Mouse (Mus musculus) intestine, postnatal 0 days (tissue): ENCODE measurements around the gene 4933411K16Rik. TPM values are rescaled to one million over a fixed set of nuclear protein-coding genes. Genes with fewer than 3 reads are reported as not detected.
A peak's percentile ranks its signal among the peaks of the same experiment; 100 is the strongest.

Source experiments
- ATAC-seq: fragments of 200-750 bp; cut with Nextera tagmentation; 2 replicates; pipeline ENCODE4 v1.8.0; 2017; ENCODE audit warnings: mild to moderate bottlenecking, moderate TSS enrichment, moderate library complexity
- H3K27ac ChIP-seq: fragments of 300-500 bp; sonication (generic); 2 replicates; pipeline ENCODE4 v1.5.1; 2014; ENCODE audit warnings: mild to moderate bottlenecking, low read depth, low read length, moderate library complexity
- H3K27me3 ChIP-seq: fragments of 300-500 bp; sonication (generic); replicated peaks from 2 replicates; pipeline ENCODE4 v1.6.1; 2014; ENCODE audit warnings: low read length, mixed read lengths; ENCODE audit not compliant: control insufficient read depth, insufficient read depth
- H3K36me3 ChIP-seq: fragments of 300-500 bp; sonication (generic); 2 replicates; pipeline ENCODE4 v1.6.1; 2014; ENCODE audit warnings: mild to moderate bottlenecking, moderate library complexity; ENCODE audit not compliant: control insufficient read depth, insufficient read depth
- H3K4me1 ChIP-seq: fragments of 300-500 bp; sonication (generic); replicated peaks from 2 replicates; pipeline ENCODE4 v1.6.1; 2014; ENCODE audit warnings: antibody characterized with exemption, low read length, mixed read lengths; ENCODE audit not compliant: control insufficient read depth, insufficient read depth
- H3K4me2 ChIP-seq: fragments of 300-500 bp; sonication (generic); replicated peaks from 2 replicates; pipeline ENCODE4 v1.6.1; 2014; ENCODE audit warnings: low read depth, mild to moderate bottlenecking, moderate library complexity
- H3K4me3 ChIP-seq: fragments of 300-500 bp; sonication (generic); 2 replicates; pipeline ENCODE4 v1.5.1; 2014; ENCODE audit warnings: low read depth, low read length
- H3K9ac ChIP-seq: fragments of 300-500 bp; sonication (generic); 2 replicates; pipeline ENCODE4 v1.6.1; 2014; ENCODE audit warnings: mild to moderate bottlenecking, low read depth, low read length
- H3K9me3 ChIP-seq: fragments of 300-500 bp; sonication (generic); 2 replicates; pipeline ENCODE4 v1.6.1; 2016; ENCODE audit warnings: mixed run types; ENCODE audit not compliant: control insufficient read depth
- CTCF ChIP-seq: sonication (generic); IDR thresholded peaks from 2 replicates; pipeline ENCODE4 v1.5.1; 2016; ENCODE audit warnings: low read depth, mild to moderate bottlenecking, control low read depth, antibody characterized with exemption, moderate library complexity
- WGBS: fragments of 180-500 bp; shearing (Covaris S2); extraction: QIAGEN DNeasy Blood & Tissue Kit; methylation state at CpG from one replicate; pipeline ENCODE4 v1.1.7; 2014; 5-methylcytosine and 5-hydroxymethylcytosine counted together
- polyA plus RNA-seq: library from polyadenylated mRNA; unstranded; fragments of >200 nt; fragmentation: Nextera tagmentation; extraction: Ambion mirVana; gene quantifications from 2 replicates; pipeline ENCODE4 v1.2.1, GENCODE M21; 2015

The 4933411K16Rik gene
- polyA plus RNA-seq, 1 experiment from 2014 or later, result 0.08 TPM

- Histone ChIP-seq H3K4me1 (no peaks in the 10 kb centered on the region), H3K9me3 (no peaks in the 10 kb centered on the region), H3K4me3 (no peak overlapping the region), H3K27me3 (no peaks in the 10 kb centered on the region), H3K36me3 (no peaks in the 10 kb centered on the region), H3K27ac (no peak overlapping the region), H3K9ac (no peak overlapping the region), H3K4me2 (no peak overlapping the region)
- no peak for ATAC-seq
- TF ChIP-seq CTCF, result no peak
- WGBS, result 79% methylated on average over 2 of the region's 2 CpGs
These were observed 3.8 kb downstream of the 4933411K16Rik start for GRCm38 (mm10) chr19:42055881-42056280.

- Histone ChIP-seq H3K4me3 (no peak overlapping the region), H3K36me3 (no peaks in the 10 kb centered on the region), H3K9ac (no peak overlapping the region), H3K4me1 (no peaks in the 10 kb centered on the region), H3K4me2 (no peak overlapping the region), H3K27ac (0 out of 2 replicates have a peak overlapping the region, but pooled peaks have one; percentile 3), H3K27me3 (no peaks in the 10 kb centered on the region), H3K9me3 (no peaks in the 10 kb centered on the region)
- no peak for TF ChIP-seq CTCF
- WGBS, result 49% methylated on average over 6 of the region's 6 CpGs
- peak; percentile 71; the same call in 1 of the 2 replicates for ATAC-seq
These were observed 4.8 kb downstream of the 4933411K16Rik start for GRCm38 (mm10) chr19:42056719-42057409.

GRCm38 (mm10) chr19:42058426-42058825 is 6.4 kb downstream of the 4933411K16Rik start:
- no peak overlapping the region for H3K4me3 ChIP-seq
- TF ChIP-seq CTCF, result no peak
- H3K9me3 ChIP-seq, result no peaks in the 10 kb centered on the region
- 0 out of 2 replicates have a peak, but pooled peaks have one; percentile 22 for ATAC-seq
- no peaks in the 10 kb centered on the region for H3K4me1 ChIP-seq
- H3K9ac ChIP-seq, result no peak overlapping the region
- WGBS, result 43% methylated on average over 7 of the region's 7 CpGs
- H3K27ac ChIP-seq, result no peak overlapping the region
- no peaks in the 10 kb centered on the region for H3K27me3 ChIP-seq
- H3K36me3 ChIP-seq, result no peaks in the 10 kb centered on the region
- H3K4me2 ChIP-seq, result no peak overlapping the region

GRCm38 (mm10) chr19:42061443-42061842 is 9.4 kb downstream of the 4933411K16Rik start:
- H3K9me3 ChIP-seq, result no peaks in the 10 kb centered on the region
- H3K9ac ChIP-seq, result no peak overlapping the region
- WGBS, result 78% methylated on average over 7 of the region's 7 CpGs
- H3K4me3 ChIP-seq, result no peak overlapping the region
- peak; percentile 60 for ATAC-seq
- TF ChIP-seq CTCF, result no peak
- peak overlapping the region; percentile 63; the same call in 1 of the 2 replicates for H3K27ac ChIP-seq
- no peaks in the 10 kb centered on the region for H3K36me3 ChIP-seq
- H3K4me2 ChIP-seq, result no peak overlapping the region
- H3K4me1 ChIP-seq, result no peaks in the 10 kb centered on the region
- H3K27me3 ChIP-seq, result no peaks in the 10 kb centered on the region

GRCm38 (mm10) chr19:42068441-42069240 is 16.6 kb downstream of the 4933411K16Rik start:
- no peak overlapping the region for H3K27ac ChIP-seq
- H3K4me2 ChIP-seq, result no peak overlapping the region
- no peaks in the 10 kb centered on the region for H3K27me3 ChIP-seq
- H3K4me3 ChIP-seq, result no peak overlapping the region
- H3K9me3 ChIP-seq, result no peaks in the 10 kb centered on the region
- H3K4me1 ChIP-seq, result peaks cover 4% of the 10 kb centered on the region; the same call in 1 of the 2 replicates
- H3K9ac ChIP-seq, result no peak overlapping the region
- no peak for ATAC-seq
- no peak for TF ChIP-seq CTCF
- H3K36me3 ChIP-seq, result no peaks in the 10 kb centered on the region
- 75% methylated on average over 11 of the region's 11 CpGs for WGBS

- peak; percentile 79 for TF ChIP-seq CTCF
- peaks cover 4% of the 10 kb centered on the region; the same call in 1 of the 2 replicates for H3K4me1 ChIP-seq
- WGBS, result 49% methylated on average over 6 of the region's 6 CpGs
- no peaks in the 10 kb centered on the region for H3K9me3 ChIP-seq
- no peak for ATAC-seq
- no peak overlapping the region for H3K27ac ChIP-seq
- H3K27me3 ChIP-seq, result no peaks in the 10 kb centered on the region
- H3K36me3 ChIP-seq, result no peaks in the 10 kb centered on the region
- no peak overlapping the region for H3K9ac ChIP-seq
- no peak overlapping the region for H3K4me2 ChIP-seq
- H3K4me3 ChIP-seq, result no peak overlapping the region
These were observed 17.1 kb downstream of the 4933411K16Rik start for GRCm38 (mm10) chr19:42069241-42069525.
